33 mouse cellular contexts compared by ENCODE assay signal in the genomic region with DNA sequence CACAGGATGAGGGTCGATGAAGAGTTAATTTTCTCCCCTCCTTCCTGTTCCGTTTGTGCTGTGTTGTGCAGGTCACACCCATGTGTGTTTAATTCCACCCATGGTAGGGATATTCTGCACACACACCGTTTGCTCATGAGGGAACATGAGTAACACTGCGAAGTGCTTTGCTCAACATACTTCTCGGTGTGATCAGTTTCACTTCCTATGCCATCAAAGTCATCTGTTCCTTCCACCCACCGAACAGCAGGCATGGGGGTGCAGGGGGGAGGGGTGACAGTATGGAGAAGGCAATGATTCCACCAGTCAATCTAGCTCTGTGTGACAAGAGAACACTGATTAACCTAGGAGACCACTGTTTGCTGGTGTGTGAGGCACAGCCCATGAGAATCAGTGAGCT.
DNase-seq lines count a peak whose midpoint lies in the region; ATAC-seq lines count a peak whose summit lies in the region.
"Had no signal": no experiment of that assay in that cellular context is flagged by ENCODE, and none has a peak within 500 bp of the region (broad histone marks: within the 10 kb centered on the region; RNA-seq: fewer than 3 reads in every experiment).

No protein-coding gene starts in this region.

- H3K36me3 ChIP-seq in megakaryocyte, embryonic 14.5 days (replicated peaks; ENCODE audit: low read length): no peaks in the 10 kb centered on the region
- H3K36me3 ChIP-seq in kidney, embryonic 16.5 days (ENCODE audit: insufficient read depth, low read length): no peaks in the 10 kb centered on the region
- H3K36me3 ChIP-seq in intestine, embryonic 15.5 days: no peaks in the 10 kb centered on the region
- H3K36me3 ChIP-seq: embryonic facial prominence, embryonic 13.5 days; forebrain, embryonic 10.5 days; forebrain, embryonic 15.5 days; G1E; heart, embryonic 15.5 days; hindbrain, embryonic 12.5 days; limb, embryonic 13.5 days; liver, embryonic 12.5 days; midbrain, embryonic 12.5 days had no signal

- WGBS in kidney, embryonic 16.5 days: 70% methylated on average over 6 of the region's 6 CpGs
- WGBS in intestine, embryonic 15.5 days: 66% methylated on average over 6 of the region's 6 CpGs

- no peak overlapping the region for H3K27ac ChIP-seq in kidney, embryonic 16.5 days (ENCODE audit: low read length)
- no peak overlapping the region for H3K27ac ChIP-seq in intestine, embryonic 15.5 days
- H3K27ac ChIP-seq: embryonic facial prominence, embryonic 13.5 days; forebrain, embryonic 10.5 days; forebrain, embryonic 15.5 days; heart, embryonic 15.5 days; hindbrain, embryonic 12.5 days; hindbrain, postnatal 0 days; limb, embryonic 13.5 days; liver, embryonic 12.5 days; midbrain, embryonic 12.5 days; stomach, postnatal 0 days had no signal

- peaks cover 3% of the 10 kb centered on the region for H3K9me3 ChIP-seq in megakaryocyte, embryonic 14.5 days
- no peaks in the 10 kb centered on the region for H3K9me3 ChIP-seq in kidney, embryonic 16.5 days (ENCODE audit: low read length)
- H3K9me3 ChIP-seq in intestine, embryonic 15.5 days: no peaks in the 10 kb centered on the region
- H3K9me3 ChIP-seq: embryonic facial prominence, embryonic 13.5 days; forebrain, embryonic 10.5 days; forebrain, embryonic 15.5 days; G1E; heart, embryonic 15.5 days; hindbrain, embryonic 12.5 days; limb, embryonic 13.5 days; liver, embryonic 12.5 days; midbrain, embryonic 12.5 days had no signal

- peak overlapping the region; percentile 19 for H3K4me3 ChIP-seq in megakaryocyte, embryonic 14.5 days (replicated peaks)
- H3K4me3 ChIP-seq in kidney, embryonic 16.5 days (ENCODE audit: low read length): no peak overlapping the region
- no peak overlapping the region for H3K4me3 ChIP-seq in intestine, embryonic 15.5 days (replicated peaks)
- H3K4me3 ChIP-seq: embryonic facial prominence, embryonic 13.5 days; forebrain, embryonic 10.5 days; forebrain, embryonic 15.5 days; heart, embryonic 15.5 days; hindbrain, embryonic 12.5 days; limb, embryonic 13.5 days; liver, embryonic 12.5 days; midbrain, embryonic 12.5 days had no signal

- H3K27me3 ChIP-seq in megakaryocyte, embryonic 14.5 days (replicated peaks): peaks cover 15% of the 10 kb centered on the region
- H3K27me3 ChIP-seq in kidney, embryonic 16.5 days (ENCODE audit: insufficient read depth, low read length): no peaks in the 10 kb centered on the region
- H3K27me3 ChIP-seq in intestine, embryonic 15.5 days (replicated peaks): no peaks in the 10 kb centered on the region
- H3K27me3 ChIP-seq: embryonic facial prominence, embryonic 13.5 days; heart, embryonic 15.5 days; hindbrain, embryonic 12.5 days; liver, embryonic 12.5 days; midbrain, embryonic 12.5 days had no signal

- H3K4me1 ChIP-seq in megakaryocyte, embryonic 14.5 days: peaks cover 9% of the 10 kb centered on the region
- H3K4me1 ChIP-seq in kidney, embryonic 16.5 days (ENCODE audit: insufficient read depth, low read length): no peaks in the 10 kb centered on the region
- H3K4me1 ChIP-seq in intestine, embryonic 15.5 days (replicated peaks): no peaks in the 10 kb centered on the region
- H3K4me1 ChIP-seq: embryonic facial prominence, embryonic 13.5 days; forebrain, embryonic 10.5 days; forebrain, embryonic 15.5 days; heart, embryonic 15.5 days; hindbrain, embryonic 12.5 days; liver, embryonic 12.5 days; midbrain, embryonic 12.5 days had no signal

- H3K4me2 ChIP-seq in kidney, embryonic 16.5 days (replicated peaks; ENCODE audit: low read depth, low read length): no peak overlapping the region
- H3K4me2 ChIP-seq in intestine, embryonic 15.5 days (replicated peaks): no peak overlapping the region
- H3K4me2 ChIP-seq: embryonic facial prominence, embryonic 13.5 days; forebrain, embryonic 15.5 days; heart, embryonic 15.5 days; hindbrain, embryonic 12.5 days; limb, embryonic 13.5 days; liver, embryonic 12.5 days; midbrain, embryonic 12.5 days had no signal

- peak; percentile 95 for ATAC-seq in granulocyte monocyte progenitor cell, adult 5-6 weeks (replicated peaks; ENCODE audit: poor library complexity, severe bottlenecking)
- no peak for ATAC-seq in kidney, embryonic 16.5 days (ENCODE audit: low FRiP score, low TSS enrichment)
- ATAC-seq in intestine, embryonic 15.5 days: no peak
- ATAC-seq: forebrain, embryonic 15.5 days; hindbrain, postnatal 0 days; intestine, postnatal 0 days; liver, embryonic 12.5 days had no signal

- peak; percentile 5 to 24 for DNase-seq in layer of hippocampus, adult 18-20 months (ENCODE audit: low spot score in 2 of 2)
- no peak for DNase-seq in layer of hippocampus, adult 9-10 months (ENCODE audit: low spot score)
- DNase-seq in B cell, adult 2 months: peak; percentile 1 to 4
- no peak for DNase-seq in right cerebral cortex, adult 18-20 months
- DNase-seq: adrenal gland, adult 8-10 months; cerebellum, adult 8-10 months; cerebellum, postnatal 25 days; embryo, embryonic 11 days; gastrocnemius, postnatal 36 days; kidney, adult 9 months; kidney, postnatal 25 days; lung, adult 2 months; lung, postnatal 10 days; retina, postnatal 1 day; right cerebral cortex, postnatal 25 days; thymus, adult 18-20 months; thymus, postnatal 36 days had no signal

- H3K9ac ChIP-seq in kidney, embryonic 16.5 days (replicated peaks; ENCODE audit: low read length): no peak overlapping the region
- H3K9ac ChIP-seq in intestine, embryonic 15.5 days: no peak overlapping the region
- H3K9ac ChIP-seq: embryonic facial prominence, embryonic 13.5 days; forebrain, embryonic 15.5 days; heart, embryonic 15.5 days; hindbrain, embryonic 12.5 days; limb, embryonic 13.5 days; liver, embryonic 12.5 days; midbrain, embryonic 12.5 days had no signal

Comparison
In these comparisons a context has a peak if more than half of its experiments do, and no peak if none do; other contexts are left out.
1. DNase-seq: peak in layer of hippocampus, adult 18-20 months (2 of 2) and B cell, adult 2 months (2 of 2); none in layer of hippocampus, adult 9-10 months (single experiment) and right cerebral cortex, adult 18-20 months (single experiment).